Mouse (Mus musculus) monocyte, adult 59 days (primary cell): ENCODE results near the gene Pla2g2d. TPM values are rescaled to one million over a fixed set of nuclear protein-coding genes. Genes with fewer than 3 reads are reported as not detected.

Source experiments
- total RNA-seq, 2 experiments: library from RNA; stranded (reverse); gene quantifications; one replicate each; pipeline ENCODE4 v1.2.4; 2023

Pla2g2d gene
- 1 to 10 TPM; 3.2 to 3.5 TPM for total RNA-seq

DNA sequence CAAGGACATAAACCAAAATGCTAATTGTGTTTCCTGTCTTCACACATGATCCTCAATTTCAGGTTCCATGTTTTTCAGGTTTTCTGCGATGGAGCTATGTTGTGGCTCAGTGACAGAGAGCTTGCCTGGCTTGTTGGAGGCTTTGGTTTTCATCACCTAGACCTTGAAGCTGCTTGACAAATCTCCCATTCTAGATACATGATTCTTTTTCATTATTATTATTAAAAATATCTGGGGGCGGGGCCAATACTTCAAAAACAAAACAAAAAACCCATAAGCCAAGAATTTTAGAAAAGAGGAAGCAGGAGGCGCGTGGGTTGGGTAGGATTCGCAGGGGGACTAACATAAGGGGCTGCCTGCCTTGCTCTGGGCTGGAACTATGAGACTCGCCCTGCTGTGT is at the start of gene Pla2g2d:
Pla2g2d (plus strand) TSS at position 301 of the 400 bp plus-strand sequence.

DNA sequence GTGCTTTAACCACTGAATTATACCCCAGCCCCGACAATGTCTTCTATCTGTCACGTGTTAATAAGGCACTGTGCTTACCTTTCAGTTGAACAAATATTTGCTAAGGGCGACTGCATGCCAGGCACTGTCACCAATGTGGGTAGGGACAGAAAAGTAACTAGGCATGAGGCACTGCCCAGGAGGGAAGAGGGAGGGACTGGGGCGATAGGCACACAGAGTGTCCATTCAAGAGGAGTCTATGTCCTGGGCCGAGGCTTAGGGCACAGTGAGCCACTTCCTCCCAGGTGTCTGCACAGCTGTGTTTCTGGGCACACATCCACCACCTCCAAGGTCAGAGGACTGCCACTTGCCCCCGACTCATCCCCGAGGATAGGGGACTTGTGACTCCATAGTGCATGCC is 38.5 kb upstream of the Pla2g2d start, which contains the start of gene Ubxn10:
Ubxn10 (minus strand) TSS at position 137 of the 400 bp plus-strand sequence.

DNA sequence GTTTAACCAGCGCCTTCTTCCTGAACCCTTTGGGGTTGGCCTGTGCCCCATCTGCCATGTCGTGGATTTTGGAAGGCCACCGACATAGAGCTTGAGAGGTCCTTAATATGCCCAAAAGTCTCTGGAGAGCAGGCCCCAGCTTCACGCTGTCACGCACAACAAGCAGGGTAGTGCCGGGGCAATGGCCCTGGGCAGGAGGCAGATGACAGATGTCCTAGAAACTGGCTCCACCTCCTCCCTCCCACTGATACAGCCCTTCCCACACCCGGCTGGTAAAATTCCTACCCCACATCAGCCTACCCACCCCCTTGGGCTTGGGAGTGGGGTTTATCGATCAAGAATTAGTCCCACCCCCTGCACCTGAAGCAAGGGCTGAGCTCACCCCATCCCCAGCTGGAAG is 18.1 kb upstream of the Pla2g2d start, which contains the start of gene Pla2g2f:
Pla2g2f (minus strand) TSS at position 211 of the 400 bp plus-strand sequence.

Other genes starting within 250 kb of the Pla2g2d start
- not detected for gene Vwa5b1, start 139.9 kb upstream of the Pla2g2d start, total RNA-seq
- not detected for gene Pla2g2c, start 50.9 kb upstream of the Pla2g2d start, total RNA-seq
- not detected for gene Ubxn10, start 38.6 kb upstream of the Pla2g2d start, total RNA-seq
- not detected for gene Pla2g2f, start 18.1 kb upstream of the Pla2g2d start, total RNA-seq
- not detected for gene Pla2g5, start 87.7 kb downstream of the Pla2g2d start, total RNA-seq
- not detected for gene Gm13030, start 98.2 kb downstream of the Pla2g2d start, total RNA-seq
- not detected for gene Pla2g2e, start 102.2 kb downstream of the Pla2g2d start, total RNA-seq
- gene Otud3, start 138.2 kb downstream of the Pla2g2d start, total RNA-seq = 10 to 100 TPM; 10.3 to 11.5 TPM
- not detected for gene Rnf186, start 191.4 kb downstream of the Pla2g2d start, total RNA-seq
- 10 to 100 TPM; 21.9 to 23.0 TPM for gene Tmco4, start 197.2 kb downstream of the Pla2g2d start, total RNA-seq